15 mouse cellular contexts compared by ENCODE assay signal in genomic region chr11:117360561-117360960, GRCm38 (mm10).
DNase-seq lines count a peak whose midpoint lies in the region; ATAC-seq lines count a peak whose summit lies in the region.
"Had no signal": no experiment of that assay in that cellular context is flagged by ENCODE, and none has a peak within 500 bp of the region (broad histone marks: within the 10 kb centered on the region; RNA-seq: fewer than 3 reads in every experiment).

No protein-coding gene starts in this region.

- H3K4me3 ChIP-seq in midbrain, embryonic 16.5 days (ENCODE audit: low read depth, low read length): no peak overlapping the region
- no peak overlapping the region for H3K4me3 ChIP-seq in midbrain, embryonic 15.5 days
- H3K4me3 ChIP-seq: embryonic facial prominence, embryonic 15.5 days; erythroblast, embryonic 14.5 days; forebrain, embryonic 10.5 days; heart, adult 2 months; heart, embryonic 15.5 days; hindbrain, embryonic 15.5 days had no signal

- H3K27ac ChIP-seq in midbrain, embryonic 16.5 days (ENCODE audit: low read length): no peak overlapping the region
- no peak overlapping the region for H3K27ac ChIP-seq in midbrain, embryonic 15.5 days
- H3K27ac ChIP-seq: embryonic facial prominence, embryonic 15.5 days; forebrain, embryonic 10.5 days; heart, adult 2 months; heart, embryonic 15.5 days; hindbrain, embryonic 15.5 days had no signal

- H3K4me1 ChIP-seq in midbrain, embryonic 16.5 days (ENCODE audit: control insufficient read depth, insufficient read depth, low read length): no peaks in the 10 kb centered on the region
- no peaks in the 10 kb centered on the region for H3K4me1 ChIP-seq in midbrain, embryonic 15.5 days
- H3K4me1 ChIP-seq: heart, embryonic 15.5 days; hindbrain, embryonic 15.5 days had no signal

- H3K9ac ChIP-seq in midbrain, embryonic 16.5 days (ENCODE audit: low read depth, low read length): no peak overlapping the region
- H3K9ac ChIP-seq in midbrain, embryonic 15.5 days: no peak overlapping the region
- H3K9ac ChIP-seq: embryonic facial prominence, embryonic 15.5 days; heart, embryonic 15.5 days; hindbrain, embryonic 15.5 days had no signal

- peak; percentile 45 for DNase-seq in ES-CJ7 (ENCODE audit: low read depth, low spot score)
- DNase-seq in R1 (ENCODE audit: low read depth, low spot score): peak; percentile 68
- DNase-seq in naive thymus-derived CD4-positive, alpha-beta T cell, adult 2 months (ENCODE audit: low read depth): peak; percentile 18
- no peak for DNase-seq in frontal cortex, postnatal 14 days (ENCODE audit: low spot score in 2 of 2)

- no peak overlapping the region for H3K4me2 ChIP-seq in midbrain, embryonic 16.5 days (ENCODE audit: low read length)
- H3K4me2 ChIP-seq in midbrain, embryonic 15.5 days: no peak overlapping the region
- H3K4me2 ChIP-seq: embryonic facial prominence, embryonic 15.5 days; heart, embryonic 11.5 days; heart, embryonic 15.5 days; hindbrain, embryonic 15.5 days had no signal

- WGBS in midbrain, embryonic 16.5 days: 77% methylated on average over 7 of the region's 7 CpGs
- 78% methylated on average over 7 of the region's 7 CpGs for WGBS in midbrain, embryonic 15.5 days

- no peaks in the 10 kb centered on the region for H3K9me3 ChIP-seq in midbrain, embryonic 16.5 days (replicated peaks; ENCODE audit: control insufficient read depth, low read length, poor library complexity, severe bottlenecking)
- no peaks in the 10 kb centered on the region for H3K9me3 ChIP-seq in midbrain, embryonic 15.5 days
- H3K9me3 ChIP-seq: embryonic facial prominence, embryonic 15.5 days; heart, embryonic 15.5 days; hindbrain, embryonic 15.5 days had no signal

- 0 out of 2 replicates have a peak, but pooled peaks have one; percentile 26 for ATAC-seq in midbrain, embryonic 16.5 days
- ATAC-seq in midbrain, embryonic 15.5 days (replicated peaks): no peak
- ATAC-seq: activated CD4-positive, CD25-positive, alpha-beta regulatory T cell, adult 4 months; inflammation-experienced regulatory T-cells, adult 6 months had no signal

- H3K27me3 ChIP-seq in midbrain, embryonic 16.5 days (ENCODE audit: control insufficient read depth, insufficient read depth, low read depth, low read length): no peaks in the 10 kb centered on the region
- H3K27me3 ChIP-seq in midbrain, embryonic 15.5 days (replicated peaks): no peaks in the 10 kb centered on the region
- H3K27me3 ChIP-seq: embryonic facial prominence, embryonic 15.5 days; heart, embryonic 15.5 days; hindbrain, embryonic 15.5 days had no signal

- peaks cover 27% of the 10 kb centered on the region for H3K36me3 ChIP-seq in midbrain, embryonic 16.5 days (ENCODE audit: control insufficient read depth, insufficient read depth, low read length)
- H3K36me3 ChIP-seq in midbrain, embryonic 15.5 days (replicated peaks): peaks cover 28% of the 10 kb centered on the region; the same call in 1 of the 2 replicates

Comparison
In these comparisons a context has a peak if more than half of its experiments do, and no peak if none do; other contexts are left out.
1. DNase-seq: peak in ES-CJ7 (single experiment), R1 (single experiment) and naive thymus-derived CD4-positive, alpha-beta T cell, adult 2 months (single experiment); none in frontal cortex, postnatal 14 days (0 of 2).